Mouse (Mus musculus) adrenal gland, postnatal 10 days (tissue): ENCODE data around the gene Cyb561. TPM values are rescaled to one million over a fixed set of nuclear protein-coding genes. Genes with fewer than 3 reads are reported as not detected.

Experiments used
- DNase-seq: peaks from one replicate; pipeline ENCODE4 v3.0.0; 2021; ENCODE audit warnings: mixed read lengths
- long read RNA-seq, 2 experiments: library from polyadenylated mRNA; stranded (forward); transcript quantifications; one replicate each; pipeline ENCODE4 v2.0.0; 2021
- total RNA-seq, 2 experiments: library from RNA; stranded (reverse); gene quantifications; 2 replicates each; pipeline ENCODE4 v1.2.3; 2021

Gene Cyb561
- 100 to 1,000 TPM; 123 to 140 TPM for total RNA-seq
- long read RNA-seq, experiment 1, transcript Cyb561-201 (6 exons, 2,741 nt): major isoform, 38 of 326 reads
- long read RNA-seq, experiment 1, partial matches to known transcripts: 15 of 326 reads
- long read RNA-seq, experiment 1, other reads (novel, unspliced or antisense): 267 of 326 reads
- long read RNA-seq, experiment 2, transcript Cyb561-201 (6 exons, 2,741 nt): major isoform, 37 of 219 reads
- long read RNA-seq, experiment 2, partial matches to known transcripts: 10 of 219 reads
- long read RNA-seq, experiment 2, other reads (novel, unspliced or antisense): 167 of 219 reads

GRCm38 (mm10) chr11:105952911-105953386, at the start of gene Cyb561:
Gene Cyb561 (minus strand): TSS chr11:105953336.
- DNase-seq: no peak

DNA sequence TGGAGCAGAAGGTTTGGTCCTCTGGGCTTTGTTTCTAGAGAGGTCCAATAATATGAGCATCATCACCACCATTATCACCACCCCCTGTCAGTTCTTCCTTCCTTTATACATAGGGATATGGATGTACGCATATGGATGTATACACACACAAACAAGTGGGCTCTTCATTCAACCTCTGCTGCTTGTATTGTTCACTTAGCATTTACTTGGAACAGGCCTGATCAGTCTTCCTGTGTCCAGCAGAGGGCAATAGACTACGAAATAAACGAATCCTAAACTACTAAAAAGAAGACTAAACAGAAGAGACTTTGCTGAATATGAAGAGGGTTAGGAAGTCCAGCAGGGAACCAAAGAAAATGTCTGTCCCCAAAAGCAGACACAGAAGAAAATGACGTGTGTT, 48.6 kb upstream of the Cyb561 start:
- DNase-seq: no peak

DNA sequence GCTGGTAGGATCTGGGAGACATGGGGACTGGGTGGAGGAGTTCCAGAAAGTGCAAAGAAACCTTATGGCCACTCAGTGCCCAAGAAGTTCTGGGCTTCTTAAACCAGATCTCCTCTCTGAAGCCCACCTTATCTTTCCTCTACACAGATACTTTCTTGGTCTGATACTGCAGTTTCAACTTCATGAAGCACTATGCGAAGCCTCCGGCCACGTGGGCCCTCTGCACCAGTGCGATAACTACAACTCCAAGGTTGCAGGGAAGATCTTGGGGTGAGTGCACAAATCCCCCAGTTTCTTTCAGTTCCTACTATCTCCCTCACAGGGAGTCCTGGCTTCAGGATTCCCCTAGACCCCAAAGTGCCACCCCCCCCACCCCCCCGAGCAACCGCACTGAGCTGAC, 46.9 kb upstream of the Cyb561 start:
- DNase-seq: no peak

- no peak for DNase-seq
Measured at GRCm38 (mm10) chr11:105994375-105994774, 41.2 kb upstream of the Cyb561 start, which contains the start of gene Ace3. Gene Ace3 (plus strand): TSS chr11:105994675.

DNA sequence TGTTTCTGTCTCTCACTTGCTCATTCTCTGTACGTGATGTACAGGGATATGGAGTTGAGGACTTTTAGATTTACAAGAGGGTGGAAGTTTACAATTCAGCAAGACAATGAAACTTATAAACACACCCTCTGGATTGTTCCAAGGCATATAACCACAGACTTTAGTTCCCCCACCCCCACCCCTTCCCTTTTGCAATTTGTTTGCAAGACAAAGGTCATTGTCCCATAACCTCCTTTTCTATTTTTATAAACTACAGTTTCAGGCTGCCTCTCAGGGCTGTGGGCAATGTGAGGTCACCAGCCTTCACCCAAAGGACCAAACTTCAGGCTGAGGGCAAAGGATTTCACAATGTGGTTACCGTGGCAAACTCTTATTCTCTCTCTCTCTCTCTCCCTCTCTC, 37.1 kb upstream of the Cyb561 start:
- DNase-seq: peak; percentile 51

- no peak for DNase-seq
Measured at GRCm38 (mm10) chr11:105989446-105989845, 36.3 kb upstream of the Cyb561 start.

DNA sequence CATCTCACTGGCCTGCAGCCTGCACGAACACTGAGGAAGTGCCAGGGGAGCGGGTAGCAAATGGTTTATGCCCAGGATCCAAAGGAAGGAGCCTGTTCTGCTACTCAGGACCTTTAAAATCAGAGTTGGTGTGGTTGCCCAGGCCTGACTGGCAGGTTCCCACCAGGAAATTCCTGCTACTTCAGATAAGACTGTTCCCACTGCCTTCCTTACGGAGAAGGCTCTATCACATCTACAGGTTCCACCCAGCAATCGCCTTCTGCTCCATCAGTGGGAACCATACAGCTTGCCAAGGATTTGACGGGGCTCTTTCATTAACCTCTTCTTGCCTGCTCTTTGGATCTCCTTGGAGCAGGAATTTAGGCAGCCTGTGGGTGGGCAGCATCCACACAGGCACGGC, 34.3 kb upstream of the Cyb561 start:
- DNase-seq: no peak

DNA sequence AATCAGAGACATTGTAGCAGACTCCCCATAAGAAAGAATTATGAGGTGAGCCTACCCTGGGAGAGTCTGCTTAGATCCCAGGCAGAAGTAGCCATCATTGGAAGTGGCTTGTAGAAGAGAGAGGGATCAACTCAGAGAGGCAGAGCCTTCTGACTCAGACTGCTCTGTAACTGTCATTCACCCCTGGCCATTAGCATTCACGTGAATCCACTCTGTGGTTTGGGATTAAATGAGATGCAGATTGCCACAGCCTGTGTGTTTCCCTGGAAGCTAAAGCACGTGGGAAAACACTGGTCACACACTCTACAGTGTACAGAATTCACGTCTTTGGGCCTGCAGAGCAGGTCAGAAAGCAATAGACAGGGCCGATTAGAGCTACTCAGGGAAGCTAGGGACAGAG, 31.3 kb upstream of the Cyb561 start:
- DNase-seq: no peak

DNA sequence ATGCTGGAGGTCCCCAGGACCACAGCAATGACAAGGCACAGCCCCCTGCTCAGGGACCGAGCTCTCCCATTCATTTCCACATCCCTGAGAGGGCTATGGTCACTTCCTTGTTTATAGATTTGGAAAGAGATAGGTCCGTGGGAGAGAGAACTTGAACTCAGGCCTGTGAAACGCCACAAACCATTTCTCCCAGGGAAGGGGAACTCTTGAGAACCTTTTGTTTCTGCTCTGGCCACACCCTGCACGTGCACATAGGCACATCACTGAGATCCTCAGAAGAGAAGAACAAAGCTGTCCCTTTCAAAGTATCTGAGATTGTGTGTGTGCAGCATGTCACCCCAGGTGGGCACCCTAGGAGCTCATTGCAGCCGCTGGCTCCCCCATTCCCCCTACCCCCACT, 25.5 kb upstream of the Cyb561 start:
- DNase-seq: no peak

- no peak for DNase-seq
Measured at GRCm38 (mm10) chr11:105978232-105978631, 25.1 kb upstream of the Cyb561 start.

DNA sequence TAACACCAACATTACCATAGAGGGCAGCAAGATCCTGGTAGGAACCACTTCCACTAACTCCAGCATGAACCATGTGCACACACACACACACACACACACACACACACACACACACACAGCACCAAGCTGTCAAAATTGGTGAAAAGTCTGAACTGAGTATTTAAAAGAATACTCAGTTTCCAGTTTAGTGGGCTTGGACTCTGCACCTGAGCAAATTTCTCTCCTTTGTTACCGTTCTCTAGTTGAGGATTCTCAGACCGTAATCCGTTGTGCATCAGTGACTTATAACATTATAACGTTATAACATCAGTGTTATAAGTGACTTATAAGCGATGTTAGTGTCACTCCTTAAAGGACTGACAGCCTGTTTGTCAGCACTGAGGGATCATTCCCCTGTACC, 22.5 kb upstream of the Cyb561 start:
- DNase-seq: no peak

- no peak for DNase-seq
Measured at GRCm38 (mm10) chr11:105975050-105975449, 21.9 kb upstream of the Cyb561 start.

DNA sequence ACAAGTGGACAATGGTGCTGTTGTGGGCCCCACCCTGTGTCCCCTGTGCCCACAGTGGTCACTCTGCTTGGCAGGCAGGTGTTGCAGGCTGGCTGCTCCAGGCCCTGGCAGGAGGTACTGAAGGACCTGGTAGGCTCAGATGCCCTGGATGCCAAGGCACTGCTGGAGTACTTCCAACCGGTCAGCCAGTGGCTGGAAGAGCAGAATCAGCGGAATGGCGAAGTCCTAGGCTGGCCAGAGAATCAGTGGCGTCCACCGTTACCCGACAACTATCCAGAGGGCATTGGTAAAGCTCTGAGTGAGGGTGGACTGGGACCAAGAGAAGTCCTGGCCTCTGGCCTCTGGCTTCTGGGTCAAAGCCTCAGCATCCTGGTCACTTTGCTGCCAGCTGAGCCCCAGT, 21.5 kb upstream of the Cyb561 start:
- peak; percentile 54 for DNase-seq

- peak; percentile 79 for DNase-seq
Measured at GRCm38 (mm10) chr11:105969516-105969915, 16.4 kb upstream of the Cyb561 start.

DNA sequence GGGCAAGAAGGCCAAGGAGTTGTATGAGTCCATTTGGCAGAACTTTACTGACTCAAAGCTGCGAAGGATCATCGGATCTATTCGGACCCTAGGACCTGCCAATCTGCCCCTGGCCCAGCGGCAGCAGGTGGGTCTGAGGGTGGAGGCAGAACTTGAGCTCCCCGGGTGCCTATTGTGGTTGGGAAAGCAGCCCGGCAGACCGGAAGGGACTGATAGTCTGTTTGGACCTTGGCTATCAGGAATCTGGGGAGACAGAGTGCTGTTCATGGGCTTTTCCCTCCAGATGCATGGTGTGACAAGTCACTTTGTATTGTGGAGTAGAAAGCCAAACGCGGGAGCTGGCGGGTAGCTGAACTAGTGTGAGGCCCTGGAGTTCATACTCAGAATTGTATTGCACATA, 15.8 kb upstream of the Cyb561 start:
- DNase-seq: no peak

DNA sequence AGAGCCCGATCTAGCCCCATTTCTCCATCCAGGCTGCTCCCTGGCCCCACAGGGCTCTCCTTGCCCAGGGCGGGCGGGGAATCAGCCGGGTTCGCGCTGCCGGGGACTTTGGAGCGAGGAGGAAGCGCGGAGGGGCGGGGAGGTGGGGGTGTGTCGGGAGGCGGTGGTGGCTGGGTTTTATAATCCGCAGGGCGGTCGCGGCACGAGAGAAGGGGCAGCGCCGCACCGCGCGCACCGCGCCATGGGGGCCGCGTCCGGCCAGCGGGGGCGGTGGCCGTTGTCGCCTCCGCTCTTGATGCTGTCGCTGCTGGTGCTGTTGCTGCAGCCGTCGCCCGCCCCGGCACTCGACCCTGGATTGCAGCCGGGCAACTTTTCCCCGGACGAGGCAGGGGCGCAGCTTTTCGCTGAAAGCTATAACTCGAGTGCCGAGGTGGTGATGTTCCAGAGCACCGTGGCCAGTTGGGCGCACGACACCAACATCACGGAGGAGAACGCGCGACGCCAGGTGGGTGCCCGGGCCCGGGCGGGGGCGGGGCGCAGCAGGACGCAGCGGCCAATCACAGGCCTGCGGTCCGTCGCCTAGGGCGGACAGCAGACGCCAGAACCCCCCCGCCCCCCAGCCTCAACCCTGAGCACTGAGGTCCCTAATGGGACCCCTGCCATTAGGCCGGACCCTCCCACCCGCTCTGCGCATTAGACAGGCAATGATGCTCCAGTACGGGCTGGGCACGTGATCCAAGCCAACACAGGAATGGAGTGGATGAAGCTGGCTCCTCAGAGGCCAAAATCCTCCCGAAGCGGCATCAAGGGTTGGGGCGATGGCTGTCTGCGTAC, 14.8 kb upstream of the Cyb561 start, which contains the start of gene Ace:
Gene Ace (plus strand): TSS at position 205 of the 834 bp plus-strand sequence.
- peak; percentile 57 for DNase-seq

GRCm38 (mm10) chr11:105966288-105966687, 13.2 kb upstream of the Cyb561 start:
- no peak for DNase-seq

- DNase-seq: no peak
Measured at GRCm38 (mm10) chr11:105964691-105965090, 11.6 kb upstream of the Cyb561 start.

GRCm38 (mm10) chr11:105959355-105959754, 6.2 kb upstream of the Cyb561 start:
- DNase-seq: no peak

GRCm38 (mm10) chr11:105958566-105958965, 5.4 kb upstream of the Cyb561 start:
- no peak for DNase-seq

DNA sequence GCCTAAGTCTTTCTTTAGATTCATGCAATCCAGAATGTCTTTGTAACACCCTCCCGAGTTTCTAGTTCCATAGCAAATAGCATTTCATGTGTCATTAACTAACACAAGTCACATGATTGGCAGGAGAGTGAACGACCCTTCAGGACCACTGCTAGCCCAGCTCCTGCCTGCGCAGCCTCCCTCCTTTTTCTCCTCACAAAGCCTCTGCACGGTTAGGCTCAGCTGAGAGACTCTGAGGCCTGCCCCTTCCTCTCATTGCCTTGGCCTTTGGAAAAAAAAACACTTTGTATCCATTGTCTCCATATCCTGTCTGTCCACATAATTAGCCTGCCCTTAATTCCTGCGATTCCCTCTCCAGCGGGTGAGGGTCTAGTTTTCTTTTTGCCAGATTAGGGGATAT, 4.4 kb upstream of the Cyb561 start:
- DNase-seq: no peak

GRCm38 (mm10) chr11:105955815-105956430, 2.8 kb upstream of the Cyb561 start:
- DNase-seq: no peak

- peak; percentile 74 for DNase-seq
Measured at GRCm38 (mm10) chr11:105953402-105953801, 266 bp upstream of the Cyb561 start.
